Mouse (Mus musculus): Measurements from ENCODE around the gene Podxl2.

Podxl2 gene

DNA sequence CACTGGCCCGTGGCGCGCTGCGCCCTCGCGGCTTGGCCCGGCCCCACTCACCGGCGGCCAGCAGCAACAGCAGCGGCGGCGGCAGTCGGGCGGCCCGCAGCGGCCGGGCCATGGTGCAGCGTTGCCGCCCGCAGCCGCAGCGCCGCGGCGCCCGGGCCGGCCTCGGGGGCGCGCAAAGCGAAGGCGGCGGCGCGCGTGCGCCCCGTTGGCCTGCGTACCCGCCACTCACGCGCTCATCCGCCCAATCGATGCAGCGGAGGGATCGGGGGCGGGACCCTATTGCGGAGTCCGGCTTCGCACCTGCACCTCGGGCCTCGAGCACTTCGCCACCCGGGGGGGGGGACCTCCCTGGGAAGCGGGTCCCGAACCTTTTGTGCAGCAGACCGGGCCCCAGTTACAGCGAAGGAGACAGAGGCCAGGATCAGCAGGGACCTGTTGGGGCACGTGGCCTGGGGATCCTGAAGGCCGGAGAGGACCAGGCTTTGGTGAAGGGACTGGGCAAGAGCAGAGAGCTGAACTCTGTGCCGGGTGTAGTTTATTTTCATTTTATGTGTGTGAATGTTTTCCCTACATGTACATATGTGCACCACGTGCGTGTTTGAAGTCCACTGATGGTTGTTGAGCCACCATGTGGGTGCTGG lies at the start of gene Podxl2:
Gene Podxl2 (minus strand): TSS at position 177 of the 641 bp plus-strand sequence.
- no peak for DNase-seq (ENCODE audit: low spot score)

DNA sequence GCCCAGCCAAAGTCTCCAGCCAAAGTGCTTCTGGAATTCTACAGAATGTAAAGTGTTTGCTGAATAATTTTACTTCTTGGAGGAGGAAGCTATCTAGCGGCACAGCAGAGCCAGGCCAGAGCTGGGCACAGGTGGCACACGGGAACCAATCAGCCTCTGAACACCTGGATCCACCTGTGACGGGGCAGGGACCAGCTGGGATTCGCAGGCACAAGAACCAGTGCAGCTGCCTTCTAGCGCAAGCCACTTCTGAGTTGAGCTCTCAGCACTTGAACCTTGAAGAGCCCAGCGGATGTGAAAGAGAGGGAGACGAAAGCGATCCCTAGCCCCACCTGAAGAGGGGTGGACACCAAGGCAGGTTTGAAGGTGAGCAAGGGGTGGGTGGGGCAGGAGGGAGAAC lies 44.0 kb upstream of the Podxl2 start:
- no peak for DNase-seq (ENCODE audit: low spot score)

DNA sequence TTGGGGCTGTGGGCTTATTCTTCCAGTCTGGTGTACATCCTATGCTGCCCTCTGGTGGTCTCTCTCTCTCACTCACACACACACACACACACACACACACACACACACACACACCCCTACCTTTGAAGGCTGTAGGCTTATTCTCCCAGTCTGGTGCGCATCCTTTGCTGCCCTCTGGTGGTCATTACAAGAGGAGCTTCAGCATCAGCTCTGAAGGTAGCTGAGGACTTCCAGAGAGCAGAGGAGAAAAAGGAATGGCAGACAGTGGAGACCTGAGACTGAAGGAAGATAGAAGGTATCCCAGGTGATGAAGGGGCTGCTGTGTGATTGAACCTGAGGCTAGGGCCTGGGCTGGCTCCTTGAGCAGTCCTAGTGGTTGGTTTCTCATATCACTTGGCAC lies 41.3 kb upstream of the Podxl2 start:
- no peak for DNase-seq (ENCODE audit: low spot score)

DNA sequence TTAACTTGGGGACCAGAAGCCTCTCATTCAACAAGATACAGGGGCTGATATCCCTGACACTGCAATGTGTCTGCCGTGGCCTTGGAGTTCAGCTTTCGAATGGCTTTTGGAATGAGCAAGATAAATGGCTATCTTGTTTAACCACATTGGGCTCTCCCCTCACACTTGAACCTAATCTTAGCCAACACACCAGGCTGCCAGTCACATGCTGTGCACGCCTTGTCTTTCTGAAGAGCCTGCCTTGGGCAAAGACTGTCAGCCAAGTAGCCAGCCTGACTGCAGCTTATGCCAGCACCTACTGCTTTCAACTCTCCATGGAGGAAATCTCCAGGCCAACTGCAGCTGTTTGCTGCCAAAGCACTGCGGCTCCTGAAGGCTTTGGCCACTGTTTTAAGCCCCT lies 40.7 kb upstream of the Podxl2 start:
- DNase-seq (ENCODE audit: low spot score) = no peak

DNA sequence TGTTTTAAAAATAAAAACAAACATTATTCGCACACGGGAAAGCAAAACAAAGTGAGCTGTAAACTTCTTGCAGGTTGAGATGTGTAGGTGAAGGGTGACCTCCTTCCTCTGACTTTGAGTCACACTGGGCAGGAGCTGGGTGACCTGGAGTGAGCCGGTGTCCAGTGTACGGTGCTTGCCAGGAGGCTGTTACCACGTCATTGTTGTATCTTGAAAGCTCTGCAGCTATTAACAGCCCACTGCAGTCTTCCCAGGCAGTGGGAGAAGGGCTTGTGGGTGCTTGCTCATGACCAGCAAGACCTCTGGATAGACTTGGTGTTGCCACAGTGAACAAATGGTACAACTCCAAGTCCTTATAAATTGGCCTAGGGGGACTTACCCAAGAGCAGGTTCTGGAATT lies 40.0 kb upstream of the Podxl2 start:
- DNase-seq (ENCODE audit: low spot score) = no peak

DNA sequence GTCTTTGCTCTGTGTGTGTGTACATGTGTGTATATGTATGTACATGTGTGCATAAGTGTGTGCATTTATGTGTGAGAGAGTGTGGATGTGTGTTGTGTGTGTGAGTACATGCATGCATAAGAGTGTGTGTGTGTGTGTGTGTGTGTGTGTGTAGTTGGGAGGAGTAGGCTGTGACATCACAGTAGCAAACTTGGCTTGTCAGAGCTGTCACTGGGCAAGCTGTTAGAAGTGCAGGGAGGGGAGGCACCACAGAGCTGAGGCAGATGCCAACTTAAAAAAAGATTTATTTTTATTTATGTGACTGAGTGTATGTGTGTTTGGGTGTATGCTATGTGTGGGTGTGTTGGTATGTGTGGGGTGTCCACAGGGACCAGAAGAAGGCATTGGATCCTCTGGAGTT lies 38.6 kb upstream of the Podxl2 start:
- no peak for DNase-seq (ENCODE audit: low spot score)

DNA sequence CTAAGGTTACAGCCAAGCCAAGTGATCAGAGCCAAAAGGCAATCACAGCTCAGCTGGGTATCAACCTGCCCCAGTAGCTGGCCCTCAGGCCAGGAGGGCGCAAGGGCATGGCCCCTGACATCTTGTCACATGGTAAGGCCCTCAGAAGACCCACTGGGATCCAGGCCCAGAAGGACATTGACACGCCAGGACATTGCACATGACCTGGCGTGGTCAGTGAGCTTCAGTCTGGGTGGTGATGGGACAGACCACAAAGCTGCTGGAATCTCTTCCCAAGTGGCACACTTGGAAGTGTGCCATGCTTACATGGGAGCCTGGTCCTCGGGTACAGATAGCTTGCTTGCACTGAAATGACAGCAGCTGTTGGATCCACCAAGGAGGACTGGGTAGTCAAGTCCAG lies 38.2 kb upstream of the Podxl2 start:
- DNase-seq (ENCODE audit: low spot score) = no peak

DNA sequence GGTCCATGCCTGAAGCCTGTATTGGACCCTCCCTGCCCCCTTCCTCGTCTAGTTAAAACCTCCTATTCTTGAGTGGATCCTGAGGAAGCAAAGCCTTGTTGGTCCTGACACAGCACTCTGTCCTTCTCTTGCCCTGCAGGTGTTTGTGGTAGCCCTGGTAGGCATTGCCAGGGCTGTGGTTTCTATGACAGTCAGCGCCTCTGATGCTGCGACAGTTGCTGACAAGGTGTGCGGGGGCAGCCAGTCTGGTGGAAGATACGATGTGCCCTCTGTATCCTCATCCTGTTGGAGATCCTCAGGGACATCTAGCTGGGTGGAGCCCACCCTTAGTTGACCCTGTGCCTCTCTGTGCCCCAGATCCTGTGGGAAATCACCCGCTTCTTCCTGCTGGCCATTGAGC lies 34.3 kb upstream of the Podxl2 start:
- DNase-seq (ENCODE audit: low spot score) = no peak

DNA sequence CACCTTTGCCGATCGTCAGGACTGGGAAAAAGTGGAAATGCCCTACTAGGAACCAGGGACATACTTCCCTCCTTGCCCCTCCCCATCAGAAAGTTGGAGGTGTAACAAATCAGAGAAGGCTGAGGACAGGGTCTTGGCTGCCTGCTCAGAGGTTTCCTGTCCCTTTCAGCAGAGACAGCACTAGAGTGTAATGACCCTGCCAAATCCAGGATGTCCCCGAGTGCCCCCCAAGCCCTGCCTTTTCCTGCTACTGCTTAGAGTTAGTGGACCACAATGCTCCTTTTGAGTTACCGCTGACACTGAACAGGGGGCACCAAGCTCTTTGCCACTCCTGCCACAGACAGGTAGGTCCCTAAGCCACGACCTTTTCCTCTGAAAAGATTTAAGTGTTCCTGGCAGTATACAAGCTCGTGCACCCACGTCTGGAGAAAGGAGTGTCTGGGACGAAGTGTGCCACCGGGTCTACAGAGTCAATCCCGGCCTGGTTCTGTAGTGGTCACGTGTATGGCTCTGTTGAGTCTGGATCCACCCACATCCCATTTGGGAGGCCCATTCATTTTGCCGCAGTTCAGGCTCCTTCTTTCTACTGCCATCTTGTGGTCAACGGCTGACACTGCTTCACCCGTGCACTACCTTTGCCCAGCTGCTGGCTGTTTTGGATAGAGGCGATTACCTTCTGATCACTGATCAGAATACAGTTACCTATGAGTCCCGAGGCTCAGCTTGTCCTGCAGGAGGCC lies 31.7 kb upstream of the Podxl2 start:
- peak; percentile 73 for DNase-seq (ENCODE audit: low spot score)

DNA sequence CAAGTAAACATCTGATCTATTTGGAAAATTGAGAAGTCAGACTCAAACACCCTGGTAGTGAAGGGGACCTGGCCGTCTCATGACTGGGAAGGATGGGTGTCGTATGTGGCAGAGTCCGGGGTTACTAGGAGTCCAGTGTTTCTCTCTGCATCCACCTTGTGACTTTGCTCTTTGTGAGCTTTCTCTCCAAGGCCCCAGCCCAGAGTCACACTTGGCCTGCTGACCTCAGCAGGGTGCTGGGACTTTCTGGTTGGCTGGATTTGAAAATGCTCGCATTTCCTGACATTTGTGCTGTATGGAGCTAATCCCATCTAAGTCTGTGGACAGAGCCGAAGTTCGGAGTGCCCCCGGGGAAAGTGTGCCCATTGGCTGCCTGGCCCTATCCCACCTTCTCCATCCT lies 30.2 kb upstream of the Podxl2 start:
- DNase-seq (ENCODE audit: low spot score) = no peak

DNA sequence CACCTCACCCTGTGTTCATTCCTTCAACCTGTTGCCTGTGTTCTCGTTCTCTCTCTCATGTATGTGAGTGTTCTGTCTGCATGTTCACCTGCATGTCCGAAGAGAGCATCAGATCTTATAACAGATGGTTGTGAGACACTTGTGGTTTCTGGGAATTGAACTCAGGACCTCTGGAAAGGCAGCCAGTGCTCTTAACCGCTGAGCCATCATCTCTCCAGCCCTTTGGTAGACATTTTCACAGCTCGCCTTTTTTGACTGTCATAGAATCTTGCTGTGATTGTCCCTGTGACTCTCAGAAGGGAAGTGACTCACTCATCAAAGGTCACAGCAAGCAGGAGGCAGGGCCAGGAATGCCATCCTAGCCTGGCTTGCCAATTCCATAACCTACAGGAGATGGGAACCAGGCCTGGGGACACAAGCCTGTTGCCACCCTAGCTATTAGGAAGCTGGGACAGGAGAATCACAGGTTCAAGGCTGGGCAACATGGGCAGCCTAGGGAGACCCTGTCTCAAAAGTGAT lies 29.7 kb upstream of the Podxl2 start:
- DNase-seq (ENCODE audit: low spot score) = peak; percentile 17

DNA sequence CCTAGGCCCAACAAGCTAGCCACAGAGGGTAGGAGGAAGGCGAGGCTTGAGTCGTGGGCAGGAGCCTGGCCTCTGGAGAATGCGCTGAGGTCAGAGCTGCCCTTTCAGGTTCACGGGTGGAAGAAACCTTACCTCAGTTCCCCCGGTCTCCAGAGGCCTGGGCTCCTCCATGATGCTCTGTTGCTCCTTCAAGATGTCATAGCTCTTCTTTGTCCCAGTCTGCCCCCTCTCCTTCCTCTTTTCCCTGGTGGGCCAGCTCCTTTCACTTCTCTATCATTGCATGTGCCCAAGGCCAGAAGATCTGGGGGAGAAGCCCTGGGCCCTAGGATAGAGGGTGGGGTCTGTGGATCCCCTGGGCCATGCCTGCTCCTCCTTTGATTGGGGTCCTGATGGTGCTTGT lies 28.9 kb upstream of the Podxl2 start:
- no peak for DNase-seq (ENCODE audit: low spot score)

DNA sequence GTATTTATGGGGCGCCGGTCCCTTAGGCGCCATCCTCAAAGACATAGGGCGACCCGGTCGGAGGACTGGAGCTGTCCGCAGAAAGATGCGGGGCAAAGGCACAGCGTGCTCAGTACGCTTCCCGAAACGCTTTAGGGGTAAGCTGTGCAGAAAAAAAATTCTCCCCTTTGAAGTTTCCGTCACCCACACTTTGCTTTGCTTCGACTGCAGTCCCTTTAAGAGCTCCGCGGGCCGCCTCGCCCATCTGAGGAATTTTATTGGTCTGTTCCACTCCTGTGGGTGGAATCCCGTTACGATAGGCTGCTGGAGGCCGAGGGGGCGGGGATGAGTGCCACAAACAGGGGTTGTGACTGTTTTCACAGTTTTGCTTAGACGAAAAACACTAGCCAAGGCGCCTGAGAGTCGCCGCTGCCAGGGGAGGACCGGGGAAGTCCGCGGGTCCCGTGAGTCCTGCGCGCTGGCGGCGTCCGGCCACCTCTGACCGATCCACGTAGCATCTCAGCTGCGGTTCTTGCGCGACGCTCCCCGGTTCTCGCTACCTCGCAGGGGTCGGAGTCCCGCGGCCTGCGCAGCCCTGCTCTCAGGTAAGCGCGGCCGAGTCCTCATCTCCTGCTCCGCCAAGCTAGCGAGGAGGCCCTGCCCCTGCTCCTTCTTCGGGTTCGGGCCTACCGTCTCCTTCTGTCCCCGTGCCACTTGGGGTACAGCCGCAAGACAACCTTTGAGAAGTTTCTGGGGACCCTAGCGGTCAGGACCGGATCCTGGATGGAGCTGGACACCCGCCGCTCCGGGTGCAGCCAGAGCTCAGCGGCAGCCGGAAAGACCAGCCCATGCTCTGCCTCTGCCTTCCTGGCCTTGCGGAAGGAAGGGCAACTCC lies 27.3 kb upstream of the Podxl2 start, which contains the start of gene Tpra1:
Gene Tpra1 (plus strand): TSS at position 305 of the 874 bp plus-strand sequence.
- DNase-seq (ENCODE audit: low spot score) = peak; percentile 95

DNA sequence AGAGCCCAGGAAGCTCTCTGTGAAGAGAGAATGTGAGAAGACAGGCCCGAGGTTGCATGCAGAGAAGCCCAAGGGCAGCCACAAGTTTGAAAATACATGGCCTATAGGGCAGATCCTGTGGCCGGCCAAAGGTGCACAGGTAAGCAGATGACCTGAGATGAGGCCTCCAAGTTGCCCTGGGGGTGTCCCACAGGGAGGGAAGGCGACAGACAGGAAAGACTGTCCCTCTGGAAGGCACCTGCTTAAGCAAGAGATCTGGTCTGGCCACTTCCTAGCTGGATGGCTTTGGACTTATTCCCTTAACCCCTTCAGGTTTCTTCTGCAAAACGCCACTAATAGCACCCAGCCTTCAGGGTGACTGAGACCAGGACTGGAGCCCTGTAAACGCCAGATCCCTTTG lies 26.6 kb upstream of the Podxl2 start:
- DNase-seq (ENCODE audit: low spot score) = peak; percentile 42

DNA sequence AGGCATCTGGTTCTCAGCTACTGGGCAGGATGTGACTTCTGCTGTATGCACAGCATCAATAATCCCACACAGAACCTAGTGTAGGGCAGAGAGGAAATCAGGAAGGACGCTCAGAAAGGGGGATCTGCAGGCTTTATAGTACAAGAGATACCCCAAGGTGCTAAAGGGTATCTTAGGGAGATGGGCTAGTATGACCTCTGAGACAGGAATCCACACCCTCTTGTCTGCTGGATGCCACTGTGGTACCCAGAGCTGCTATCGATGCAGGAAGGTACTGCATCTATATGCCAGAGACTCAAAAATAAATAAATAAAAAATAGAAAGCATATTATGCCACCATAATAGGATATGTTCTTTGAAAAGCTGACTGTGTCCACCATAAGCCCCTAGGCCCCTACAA lies 24.8 kb upstream of the Podxl2 start:
- no peak for DNase-seq (ENCODE audit: low spot score)

DNA sequence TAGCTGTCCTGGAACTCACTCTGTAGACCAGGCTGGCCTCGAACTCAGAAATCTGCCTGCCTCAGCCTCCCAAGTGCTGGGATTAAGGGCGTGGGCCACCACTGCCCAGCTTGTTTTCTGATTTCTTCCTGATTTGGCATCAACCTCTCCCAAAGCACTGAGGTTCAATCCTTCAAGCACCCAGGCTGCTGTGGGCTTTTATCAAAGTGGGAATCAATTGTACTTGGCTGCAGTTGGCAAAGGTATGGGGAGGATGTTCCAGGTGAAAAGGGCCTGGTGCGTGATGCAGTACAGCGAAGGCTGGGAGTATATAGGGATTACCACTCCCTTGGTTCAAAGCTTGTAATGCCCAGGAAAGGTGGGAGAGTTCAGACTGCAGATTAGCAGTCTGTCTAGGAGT lies 24.2 kb upstream of the Podxl2 start:
- DNase-seq (ENCODE audit: low spot score) = no peak

DNA sequence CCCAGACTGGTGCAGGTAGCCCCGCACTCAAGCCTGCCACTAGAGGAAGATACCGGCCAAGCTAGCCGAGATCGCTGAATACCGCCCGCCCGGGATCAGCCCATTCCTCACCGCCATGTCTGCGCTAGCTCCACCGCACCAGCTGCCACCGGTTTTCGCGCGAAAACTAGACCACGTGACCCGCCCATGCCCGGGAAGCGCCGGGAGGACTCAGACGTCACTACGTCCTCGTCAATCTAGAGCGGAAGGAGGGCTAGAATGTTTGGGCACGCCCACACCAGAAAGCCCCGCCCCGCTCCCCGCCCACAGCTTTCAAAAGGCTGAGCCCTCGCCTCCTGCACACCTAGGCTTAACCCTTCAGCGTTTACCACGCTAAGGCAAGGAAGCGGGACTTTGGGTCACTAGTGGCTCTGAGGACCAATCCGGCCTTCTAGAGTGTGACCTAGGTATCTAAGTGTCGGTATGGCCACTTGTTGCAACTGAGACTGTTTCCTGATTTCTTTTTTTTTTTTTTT lies 23.7 kb upstream of the Podxl2 start, which contains the start of gene Mcm2:
Gene Mcm2 (minus strand): TSS at position 247 of the 515 bp plus-strand sequence.
- peak; percentile 94 for DNase-seq (ENCODE audit: low spot score)

DNA sequence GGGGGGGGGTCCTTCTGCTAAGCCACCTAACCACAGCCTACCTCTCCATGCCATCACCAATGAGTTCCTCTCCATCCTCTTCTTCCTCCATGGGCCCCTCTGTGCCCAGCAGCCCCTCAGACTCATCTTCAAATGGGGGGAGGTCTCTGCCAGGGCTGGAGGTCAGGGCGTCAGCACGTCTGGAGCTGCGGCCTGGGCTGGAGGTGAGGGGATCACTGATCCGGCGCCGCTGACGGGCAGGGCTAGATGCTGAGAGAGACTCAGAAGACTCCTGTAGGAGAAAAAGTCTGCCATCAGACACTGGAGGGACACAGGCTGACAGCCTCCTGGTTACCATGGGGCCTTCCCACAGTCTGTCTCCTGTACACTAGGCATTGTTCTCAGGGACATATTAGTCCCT lies 22.4 kb upstream of the Podxl2 start:
- DNase-seq (ENCODE audit: low spot score) = no peak

DNA sequence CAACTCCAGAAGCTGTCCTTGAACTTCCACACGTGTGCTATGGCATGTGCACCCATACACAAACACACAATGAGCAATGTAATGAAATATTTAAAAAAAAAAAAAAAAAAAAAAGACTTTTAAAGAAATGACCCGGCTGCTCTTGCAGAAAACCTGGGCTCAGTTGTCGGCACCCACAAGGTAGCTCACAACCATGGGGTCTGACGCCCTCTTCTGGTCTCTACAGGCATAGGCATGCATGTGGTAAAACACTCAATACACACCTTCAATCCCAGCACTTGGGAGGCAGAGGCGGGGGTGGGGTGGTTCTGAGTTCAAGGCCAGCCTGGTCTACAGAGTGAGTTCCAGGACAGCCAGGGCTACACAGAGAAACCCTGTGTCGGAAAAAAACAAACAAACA lies 21.1 kb upstream of the Podxl2 start:
- DNase-seq (ENCODE audit: low spot score) = no peak

DNA sequence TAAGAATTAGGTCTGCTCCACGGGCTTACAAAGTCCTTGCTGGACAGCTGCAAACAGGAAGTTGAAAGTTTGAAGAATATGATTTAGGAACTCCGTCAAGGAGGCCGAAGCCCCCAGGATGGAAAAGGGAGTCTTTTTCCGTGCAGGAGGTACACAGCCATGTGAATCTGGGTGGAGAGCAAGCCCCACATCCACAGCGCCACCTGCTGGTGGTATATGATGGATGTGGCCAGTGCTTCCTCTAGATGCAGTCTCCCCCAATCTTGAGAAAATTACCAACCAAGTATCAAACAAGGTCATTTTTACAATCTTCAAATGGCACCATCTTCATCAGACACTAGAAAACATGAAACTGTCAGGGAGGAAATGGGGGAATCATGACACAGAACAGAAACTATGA lies 18.7 kb upstream of the Podxl2 start:
- peak; percentile 61 for DNase-seq (ENCODE audit: low spot score)

DNA sequence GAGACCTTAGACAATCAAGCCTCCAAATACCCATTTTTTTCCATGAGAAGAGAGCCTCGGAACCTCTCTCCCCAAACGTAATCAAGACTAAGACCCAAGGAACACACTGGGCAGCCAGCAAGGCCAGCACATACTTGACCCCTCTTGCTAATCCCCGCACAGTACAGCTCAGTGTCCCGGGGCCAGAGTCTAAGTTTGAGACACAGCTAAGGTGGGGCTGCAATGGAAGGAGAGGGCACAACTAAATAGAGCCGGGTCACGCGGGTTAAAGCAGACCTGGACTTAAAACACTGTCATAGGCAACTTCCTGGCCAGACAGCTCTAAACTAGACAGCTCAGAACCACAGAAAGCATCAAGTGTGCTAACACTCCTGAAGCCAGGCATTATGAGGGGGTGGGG lies 16.0 kb upstream of the Podxl2 start:
- DNase-seq (ENCODE audit: low spot score) = no peak

DNA sequence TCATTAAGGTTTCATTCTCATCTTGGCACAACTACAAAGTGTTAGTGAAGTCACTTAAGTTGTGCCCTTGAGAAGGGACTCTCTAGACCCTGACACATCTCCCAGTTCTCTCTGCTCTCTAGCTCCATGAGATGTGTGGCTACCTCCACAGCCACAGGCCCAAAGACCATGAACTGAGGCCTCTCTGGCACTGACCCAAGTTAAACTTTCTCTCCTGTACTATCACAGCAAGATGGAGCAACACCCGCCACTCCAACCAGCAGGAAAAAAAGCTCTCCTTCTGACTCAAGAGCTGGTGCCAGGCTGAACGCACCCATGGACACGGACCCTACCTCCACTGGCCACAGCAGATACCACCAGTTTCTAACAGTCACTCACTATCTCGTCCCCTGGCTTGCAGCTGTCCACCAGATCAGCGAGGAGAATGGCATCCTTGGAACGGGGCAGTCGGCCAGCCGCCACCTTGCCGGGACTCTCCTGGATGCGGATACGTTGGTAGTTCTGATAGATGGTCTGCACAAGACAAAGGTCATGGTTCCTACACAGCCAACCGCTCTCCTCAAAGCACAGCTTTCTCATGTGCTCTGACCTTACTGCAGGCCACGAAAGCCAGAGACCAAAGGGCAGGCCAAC lies 14.7 kb upstream of the Podxl2 start:
- DNase-seq (ENCODE audit: low spot score) = no peak
